Mouse (Mus musculus) left cerebral cortex, postnatal 4 days (tissue): ENCODE measurements around the gene Mindy1. TPM values are rescaled to one million over a fixed set of nuclear protein-coding genes. Genes with fewer than 3 reads are reported as not detected.

Source experiments
- DNase-seq: peaks from one replicate; pipeline ENCODE4 v3.0.0-alpha.2; 2022
- intact Hi-C: fragments of 180-260 bp; cut with DNase I; formaldehyde crosslinking; loops from one replicate; pipeline ENCODE4 v1.15.1; 2025
- total RNA-seq, 2 experiments: library from RNA; stranded (reverse); gene quantifications; 2 replicates each; pipeline ENCODE4 v1.2.3; 2021

The Mindy1 gene
- 10 to 100 TPM; 29.7 to 32.6 TPM for total RNA-seq

DNA sequence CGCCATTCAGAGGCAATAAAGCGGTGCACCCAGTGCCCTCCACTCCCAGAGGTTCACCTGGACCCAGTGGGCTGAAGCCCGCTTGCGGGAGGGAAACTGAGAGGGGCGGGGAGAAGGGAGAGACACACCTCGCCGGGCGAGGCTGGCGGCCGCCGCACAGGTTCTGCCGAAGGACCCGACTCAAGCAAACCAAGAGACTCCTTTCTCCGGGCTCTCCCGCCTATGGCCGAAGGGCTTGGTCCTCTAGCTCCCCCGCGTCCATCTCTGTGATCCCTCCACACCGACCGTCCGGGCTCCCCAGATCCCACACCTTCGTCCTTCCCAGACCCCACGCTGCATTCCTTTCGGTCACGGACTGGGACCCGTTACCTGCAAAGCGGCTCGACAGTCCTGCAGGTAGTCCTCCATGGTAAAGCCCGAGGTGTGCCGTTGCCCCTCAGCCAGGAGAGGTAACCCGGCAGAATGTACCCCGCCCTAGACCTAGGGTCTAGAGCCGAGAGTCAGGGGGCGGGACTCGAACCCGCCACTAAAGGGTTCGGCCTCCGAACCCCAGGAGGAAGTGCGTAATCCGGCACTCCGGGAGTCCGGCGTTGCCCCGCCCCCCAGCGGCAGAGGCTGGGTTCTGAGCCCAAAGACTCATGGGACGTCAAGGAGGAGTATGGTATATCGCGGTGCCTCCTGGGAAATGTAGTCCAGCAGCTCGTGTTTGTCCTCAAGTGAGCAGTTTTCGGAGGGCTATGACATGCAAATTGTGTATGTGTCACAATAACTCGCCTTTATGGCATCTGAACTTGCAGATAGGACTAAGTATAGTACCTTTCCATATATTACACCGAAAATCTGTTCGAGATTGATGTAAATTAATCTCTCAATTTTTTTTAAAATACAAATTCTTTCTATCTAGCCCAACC is at the start of gene Mindy1, which contains the start of gene Prune1:
TSS of gene Mindy1 (plus strand) at position 130 of the 911 bp plus-strand sequence.
TSS of gene Prune1 (minus strand) at position 861 of the 911 bp plus-strand sequence.
- intact Hi-C loops, result loop anchor here (5.0 kb wide), 1 partner anchor 54 kb away; the partner anchor contains the start of gene Cdc42se1
- peak; percentile 99 for DNase-seq

GRCm38 (mm10) chr3:95232771-95233170 is 48.4 kb upstream of the Mindy1 start:
- intact Hi-C loops, result no loop called here
- DNase-seq, result no peak

DNA sequence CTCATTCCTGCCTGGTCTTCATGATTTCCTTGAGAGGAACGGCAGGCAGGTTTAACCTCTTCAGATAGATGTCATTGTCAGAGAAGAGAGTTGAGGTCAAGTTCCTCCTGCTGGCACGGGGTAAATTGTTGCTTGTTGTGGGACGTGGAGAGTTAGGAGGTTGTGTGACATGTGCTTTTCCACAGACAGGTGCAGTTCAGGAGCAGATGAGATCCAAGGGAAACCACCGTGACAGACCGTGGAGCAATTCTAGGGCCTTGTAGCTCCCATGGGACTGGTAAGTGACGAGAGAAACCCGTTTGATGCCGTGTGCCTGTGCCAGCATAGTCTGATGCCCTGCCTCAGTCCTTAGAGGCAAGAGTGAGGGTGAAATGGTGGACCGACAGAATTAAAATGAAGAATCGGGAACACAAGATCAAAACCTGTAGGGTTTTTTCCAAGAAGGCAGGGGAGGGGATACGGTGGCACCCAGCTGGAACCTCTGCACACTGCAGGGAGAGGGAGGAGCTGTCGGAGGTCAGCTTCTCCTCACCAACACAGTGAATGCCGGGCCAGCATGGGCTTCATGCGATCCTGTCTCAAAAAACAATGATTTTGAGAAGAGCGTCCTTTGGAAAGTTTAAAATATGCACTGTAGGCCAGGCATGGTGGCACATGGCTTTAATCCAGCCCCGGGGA is 47.7 kb upstream of the Mindy1 start:
- intact Hi-C loops, result no loop called here
- DNase-seq, result no peak

DNA sequence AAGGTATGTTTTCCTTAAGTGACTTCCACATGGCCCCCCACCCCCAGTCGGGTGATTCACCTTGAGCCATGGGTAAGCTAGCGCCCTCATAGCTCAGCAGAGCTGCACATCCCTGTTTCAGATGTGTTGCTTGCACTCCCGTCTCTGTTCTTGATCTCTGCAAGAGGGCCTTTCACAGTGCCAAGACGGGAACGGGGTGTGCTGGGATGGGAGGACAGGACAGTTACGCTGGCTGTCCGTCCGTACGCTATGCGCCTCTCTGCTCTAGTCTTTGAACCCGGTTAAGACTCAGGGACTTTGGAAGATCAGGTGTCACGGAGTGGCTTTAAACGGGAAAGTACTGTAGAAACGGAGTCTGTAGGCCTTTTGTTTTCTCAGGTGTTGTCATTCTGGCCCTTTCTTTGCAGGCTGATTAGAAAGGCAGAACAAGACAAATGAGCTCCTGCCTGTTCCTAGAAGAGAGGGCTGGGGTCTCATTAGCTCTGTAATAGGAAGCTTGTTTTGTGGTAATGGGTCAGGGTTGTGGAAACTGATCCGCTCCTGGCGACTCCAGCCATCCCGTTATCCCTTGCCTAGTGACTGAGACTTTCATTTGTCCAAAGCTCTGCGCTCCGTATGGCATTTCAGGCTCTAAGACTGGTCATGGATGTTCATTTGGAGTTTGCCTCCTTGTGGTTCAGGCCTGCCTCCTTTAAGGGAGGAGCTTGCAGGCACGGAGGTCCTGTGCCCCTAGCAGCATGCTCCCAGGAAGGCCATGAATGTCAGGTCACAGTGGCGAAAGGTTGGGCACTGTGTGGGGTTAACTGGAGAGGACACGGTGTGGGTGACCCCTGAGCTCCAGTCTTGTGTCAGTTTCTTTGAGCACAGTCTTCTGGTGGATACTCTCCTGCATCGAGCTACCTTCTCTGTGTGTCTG is 45.5 kb upstream of the Mindy1 start:
- DNase-seq, result no peak
- intact Hi-C loops, result no loop called here

GRCm38 (mm10) chr3:95237541-95238099 is 43.5 kb upstream of the Mindy1 start:
- DNase-seq, result no peak
- intact Hi-C loops, result no loop called here

DNA sequence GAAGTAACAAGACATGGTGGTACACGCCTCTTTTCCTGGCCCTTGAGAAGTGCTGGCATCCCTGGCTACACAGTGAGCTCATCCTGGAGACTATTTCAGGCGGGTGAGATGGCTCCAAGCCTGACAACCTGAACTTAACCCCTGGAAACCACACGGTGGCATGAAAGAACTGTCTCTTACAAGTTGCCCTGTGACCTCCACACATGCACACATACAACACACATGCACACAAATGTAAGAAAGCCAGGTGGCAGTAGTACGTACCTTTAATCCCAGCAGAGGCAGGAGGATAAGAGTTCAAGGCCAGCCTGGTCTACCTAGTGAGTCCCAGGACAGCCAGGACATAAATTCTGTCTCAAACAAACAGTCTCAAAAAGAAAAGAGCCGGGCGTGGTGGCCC is 42.1 kb upstream of the Mindy1 start:
- DNase-seq, result no peak
- intact Hi-C loops, result no loop called here

DNA sequence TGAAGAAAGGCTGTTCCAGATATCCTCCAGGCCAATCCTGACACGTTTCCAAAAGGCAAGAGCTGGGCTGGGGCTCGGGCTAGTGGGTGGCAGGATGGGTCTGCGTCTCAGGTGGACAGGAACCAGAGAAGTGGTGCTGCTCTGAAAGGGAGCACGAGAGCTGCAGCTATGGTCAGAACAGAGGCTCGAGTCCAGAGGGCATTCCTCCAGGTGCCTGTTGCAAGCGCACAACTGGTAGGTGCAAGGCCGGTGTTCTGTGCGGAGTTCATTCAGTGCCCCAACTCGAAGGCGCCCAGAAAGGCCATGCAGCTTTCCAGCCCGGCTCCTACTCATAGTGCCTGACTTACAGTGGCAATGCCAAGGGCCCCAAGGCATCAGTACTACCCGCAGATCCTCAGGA is 41.2 kb upstream of the Mindy1 start:
- intact Hi-C loops, result no loop called here
- no peak for DNase-seq

DNA sequence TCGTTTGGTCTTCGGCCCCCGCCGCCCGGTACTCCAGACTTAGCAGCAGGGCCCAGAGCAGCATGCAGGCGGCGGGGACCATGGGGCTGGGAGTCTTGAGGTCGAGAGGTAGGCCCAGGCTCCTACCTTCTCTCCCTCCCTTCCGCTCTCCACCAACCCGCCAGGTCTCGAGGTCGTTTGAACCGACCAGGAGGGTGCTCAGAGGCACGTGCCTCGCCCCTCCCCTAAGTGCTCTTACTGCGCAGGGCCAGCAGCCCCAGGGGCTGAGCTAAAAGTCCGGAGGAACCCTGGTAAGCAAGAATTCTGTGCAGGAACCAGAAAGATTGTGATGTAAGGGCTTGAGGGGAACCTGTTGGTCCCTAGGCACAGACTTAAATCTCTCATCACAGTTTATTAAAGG is 40.2 kb upstream of the Mindy1 start:
- DNase-seq, result no peak

DNA sequence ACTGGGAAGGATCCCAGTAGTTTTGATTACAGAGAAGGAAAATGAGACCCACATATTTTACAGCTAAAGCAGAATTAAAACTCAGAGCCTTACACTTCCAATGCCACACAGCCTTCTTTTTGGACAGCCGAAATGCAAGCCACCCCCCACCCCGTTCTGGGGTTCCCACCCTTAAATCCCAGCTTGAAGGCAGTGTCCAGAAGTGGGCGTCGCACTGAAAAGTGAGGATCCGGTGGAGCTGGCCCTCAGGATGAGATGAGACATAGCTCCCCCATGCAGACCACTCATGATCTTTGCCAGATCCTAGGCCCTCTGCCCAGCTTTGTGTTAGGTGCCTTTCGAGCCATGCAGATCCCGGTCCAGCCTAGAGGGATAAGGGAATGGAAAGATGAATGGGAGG is 39.6 kb upstream of the Mindy1 start, which contains the start of gene Gm128:
TSS of gene Gm128 (minus strand) at position 101 of the 400 bp plus-strand sequence.
- intact Hi-C loops, result no loop called here
- no peak for DNase-seq

More for the DNA sequence above, 40.2 kb upstream of the Mindy1 start:
- intact Hi-C loops, result no loop called here

GRCm38 (mm10) chr3:95243086-95243485 is 38.1 kb upstream of the Mindy1 start:
- DNase-seq, result no peak
- intact Hi-C loops, result no loop called here

DNA sequence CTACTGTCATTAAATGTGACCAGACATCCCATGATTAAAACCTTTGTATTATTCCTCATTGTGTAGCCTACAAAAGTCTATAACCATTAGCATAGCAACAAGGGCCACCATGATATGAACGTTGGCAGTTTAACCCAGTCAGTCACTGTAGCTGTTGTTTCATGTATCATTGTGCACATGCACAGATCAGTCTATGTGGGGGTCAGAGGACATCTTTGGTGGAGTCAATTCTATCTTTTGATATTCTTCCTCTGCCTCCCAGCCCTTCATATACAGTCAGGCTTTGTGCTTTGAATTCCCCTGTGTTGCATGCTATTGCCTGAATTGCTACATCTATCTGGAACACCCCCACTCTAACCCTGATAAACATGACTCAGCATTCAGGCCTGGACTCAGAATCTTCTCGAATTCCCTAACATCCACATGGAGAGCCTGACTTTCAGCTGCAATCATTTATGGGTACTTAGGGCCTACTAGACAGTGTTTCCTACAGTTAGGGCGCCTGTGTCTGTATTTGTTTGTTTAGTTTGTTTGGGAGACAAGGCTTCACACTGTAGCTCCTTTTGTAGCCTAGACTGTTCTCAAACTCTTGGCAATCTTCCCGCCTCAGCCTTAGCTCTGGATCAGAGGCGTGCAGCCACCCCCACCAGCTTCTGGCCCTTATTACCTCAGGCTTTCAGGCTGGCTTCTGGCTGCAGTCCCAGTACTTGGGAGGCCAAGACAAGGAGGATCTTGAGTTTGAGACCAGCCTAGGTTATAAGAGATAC is 34.5 kb upstream of the Mindy1 start:
- intact Hi-C loops, result no loop called here
- peak; percentile 60 for DNase-seq

- DNase-seq, result no peak
- intact Hi-C loops, result no loop called here
Observed at GRCm38 (mm10) chr3:95247660-95248336, 33.3 kb upstream of the Mindy1 start.

DNA sequence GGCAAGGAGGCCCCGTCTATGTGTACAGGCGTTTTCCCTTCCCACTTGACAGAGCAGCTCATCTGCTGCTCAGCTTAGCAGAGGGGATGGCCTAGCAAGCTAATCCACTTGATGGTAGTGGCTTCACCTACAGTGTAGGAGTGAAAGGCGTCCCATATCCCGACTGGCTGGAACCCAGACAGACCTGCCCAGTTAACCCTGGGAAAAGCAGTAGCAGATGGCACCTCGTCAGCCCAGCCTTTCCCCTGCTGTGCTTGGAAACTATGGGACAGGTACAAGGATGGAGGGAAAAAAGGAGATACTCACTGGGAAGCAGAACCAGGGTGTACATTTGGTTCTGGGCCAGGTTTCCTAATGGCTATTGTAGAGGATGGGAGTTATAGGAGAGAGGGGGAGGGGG is 30.8 kb upstream of the Mindy1 start:
- intact Hi-C loops, result no loop called here
- DNase-seq, result no peak

- intact Hi-C loops, result no loop called here
- DNase-seq, result no peak
Observed at GRCm38 (mm10) chr3:95250783-95251424, 30.2 kb upstream of the Mindy1 start, which contains the start of gene Bnipl. Bnipl (minus strand) TSS chr3:95251193.

DNA sequence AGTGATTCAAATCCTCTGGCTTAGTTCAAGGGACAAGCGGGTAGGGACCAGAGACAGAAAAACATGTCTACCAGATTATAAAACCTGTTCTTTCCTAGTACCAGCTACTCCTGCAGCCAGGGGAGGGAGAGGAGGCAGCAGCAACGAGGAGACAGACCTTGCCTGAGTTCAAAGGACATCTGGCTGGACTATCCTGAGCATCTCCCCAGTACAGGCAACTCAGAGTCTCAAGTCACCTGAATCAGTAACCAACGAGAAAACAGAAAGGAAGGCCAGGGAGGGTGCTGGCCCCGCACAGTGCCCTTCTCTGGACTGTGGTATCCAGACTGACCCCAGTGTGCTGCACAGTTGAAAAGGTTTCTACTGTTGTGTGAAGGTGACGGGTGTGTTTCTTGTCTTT is 24.2 kb upstream of the Mindy1 start:
- no peak for DNase-seq
- intact Hi-C loops, result no loop called here

DNA sequence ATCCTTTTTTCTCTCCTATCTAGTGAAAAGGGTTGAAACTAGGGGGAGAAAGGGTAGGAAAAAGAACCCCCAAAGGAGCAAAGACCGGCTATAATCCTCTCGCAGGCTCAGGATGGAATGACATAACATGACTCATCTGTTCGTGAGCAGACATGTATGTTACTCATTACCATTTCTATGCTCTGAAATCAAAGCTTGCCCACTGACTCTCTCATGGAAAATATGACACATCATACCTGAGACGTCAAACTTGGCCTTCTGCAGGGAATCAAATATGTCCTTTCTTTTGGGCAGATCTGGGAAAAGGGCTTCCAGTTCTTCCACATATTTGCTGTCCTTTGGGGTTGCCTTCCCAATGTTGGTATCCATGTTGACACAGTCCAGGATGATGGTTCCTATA is 19.2 kb upstream of the Mindy1 start:
- intact Hi-C loops, result loop anchor here (10.0 kb wide), 1 partner anchor 117 kb away; the partner anchor contains the start of gene Tnfaip8l2
- DNase-seq, result no peak

DNA sequence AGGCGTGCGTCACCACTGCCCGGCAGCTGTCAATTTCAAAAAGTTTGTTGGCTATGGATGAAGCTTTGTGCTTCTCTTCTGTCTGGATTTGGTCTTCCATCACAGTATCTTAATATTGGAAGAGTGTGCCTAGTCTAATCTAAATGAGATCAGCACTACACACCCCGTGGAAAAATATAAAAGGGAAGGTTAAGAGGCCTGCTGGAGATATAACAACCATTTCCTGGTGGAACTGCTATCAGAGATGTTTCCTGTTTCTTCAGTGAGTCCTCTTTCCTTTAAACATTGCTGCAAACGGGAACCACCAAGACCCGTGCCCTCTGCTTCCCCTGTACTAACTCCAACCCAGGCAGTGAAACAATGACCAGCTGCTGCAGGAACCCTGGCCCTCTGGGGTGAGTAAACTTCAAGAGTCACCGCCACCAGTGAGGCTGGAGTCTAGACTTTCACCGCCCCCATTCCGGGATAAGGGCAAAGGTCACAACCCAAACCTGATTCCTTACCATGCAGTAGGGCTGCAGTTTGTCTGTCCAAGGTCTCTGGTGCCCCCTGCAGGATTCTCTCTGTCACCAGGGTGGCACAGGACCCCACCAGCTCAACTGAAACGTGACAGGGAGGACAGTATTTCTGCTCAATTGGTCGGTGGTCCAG is 17.9 kb upstream of the Mindy1 start:
- DNase-seq, result peak; percentile 69
- intact Hi-C loops, result loop anchor here (10.0 kb wide), 1 partner anchor 118 kb away; the partner anchor contains the start of gene Tnfaip8l2

- intact Hi-C loops, result loop anchor here (10.0 kb wide), 1 partner anchor 120 kb away; the partner anchor contains the start of gene Tnfaip8l2
- DNase-seq, result no peak
Observed at GRCm38 (mm10) chr3:95264724-95265123, 16.4 kb upstream of the Mindy1 start.
